Mouse (Mus musculus) C2C12 (cell line): ENCODE measurements at regions not wholly inside any gene's neighbourhood (a gene's known extent, or its start where the extent isn't known, plus 50 kb on each side); places are given as distances from the start of the nearest gene placed in this dataset.

ENCODE experiments used
- CEBPB ChIP-seq: IDR thresholded peaks from one replicate; pipeline ENCODE4 v1.6.1; 2011; ENCODE audit warnings: low read depth, mild to moderate bottlenecking, control low read depth, moderate library complexity
- CTCF ChIP-seq: IDR thresholded peaks from one replicate; pipeline ENCODE4 v1.5.1; 2011; ENCODE audit not compliant: control insufficient read depth, insufficient read depth, insufficient read length
- MAX ChIP-seq: IDR thresholded peaks from one replicate; pipeline ENCODE4 v1.6.1; 2011; ENCODE audit warnings: mild to moderate bottlenecking, control low read depth

GRCm38 (mm10) chr13:28504340-28504739 is 247.0 kb downstream of the Gm11361 start:
- TF ChIP-seq CTCF (no peak), MAX (no peak), CEBPB (no peak)
